Mouse (Mus musculus) liver (tissue): ENCODE data around the gene Klhl24.
"Not testable (repeated sequence)": the region's sequence is repeated elsewhere in the genome, so short reads cannot be mapped to it uniquely, and the experiment has no call there.

Experiments used
- DNase-seq: peaks from one replicate; pipeline ENCODE4 v3.0.0-alpha.2; 2020; ENCODE audit warnings: mixed read lengths

The Klhl24 gene

GRCm38 (mm10) chr16:20097069-20097710 is at the start of gene Klhl24:
Gene Klhl24, plus strand, starts transcription at chr16:20097542.
- DNase-seq: peak; percentile 91

DNA sequence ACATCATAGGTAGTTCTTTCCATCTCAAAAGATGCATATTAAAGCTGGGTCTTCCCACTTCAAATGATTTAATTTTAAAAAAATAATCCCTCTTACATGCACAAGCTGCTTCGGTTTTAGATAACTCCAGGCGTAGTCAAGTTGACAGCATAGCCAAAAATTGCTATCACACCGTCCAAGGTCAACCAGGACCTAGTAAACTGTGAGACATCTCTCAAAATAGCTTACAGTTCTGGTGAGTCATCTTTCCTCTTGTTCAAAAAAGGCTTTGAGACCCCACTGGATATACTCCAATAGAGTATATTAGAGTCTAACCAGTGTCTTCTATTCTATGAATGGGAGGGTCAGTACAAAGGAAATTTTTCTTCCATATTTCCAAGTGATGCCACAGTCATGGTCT is 44.7 kb upstream of the Klhl24 start:
- no peak for DNase-seq

GRCm38 (mm10) chr16:20072770-20073169 is 24.6 kb upstream of the Klhl24 start:
- DNase-seq: no peak

- DNase-seq: no peak
These were observed 20.7 kb upstream of the Klhl24 start for GRCm38 (mm10) chr16:20076675-20077074.

GRCm38 (mm10) chr16:20080271-20080670 is 17.1 kb upstream of the Klhl24 start:
- DNase-seq: no peak

DNA sequence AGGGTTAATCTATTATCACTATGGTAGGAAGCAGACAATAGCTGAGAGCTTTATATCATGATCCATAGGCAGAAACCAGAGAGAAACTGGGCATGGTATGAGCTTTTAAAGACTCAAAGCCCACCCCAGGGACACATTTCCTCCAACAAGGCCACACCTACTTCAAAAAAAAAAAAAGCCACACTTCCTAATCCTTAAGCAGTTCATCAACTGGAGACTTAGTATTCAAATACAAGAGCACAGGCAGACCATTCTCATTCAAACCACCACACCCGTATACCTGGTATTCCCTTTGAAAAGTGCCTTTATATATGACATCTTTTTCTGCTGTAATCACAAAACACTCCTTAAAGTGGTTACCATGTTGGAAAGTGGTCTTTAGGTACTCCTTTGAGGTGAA is 12.7 kb upstream of the Klhl24 start:
- DNase-seq: no peak

DNA sequence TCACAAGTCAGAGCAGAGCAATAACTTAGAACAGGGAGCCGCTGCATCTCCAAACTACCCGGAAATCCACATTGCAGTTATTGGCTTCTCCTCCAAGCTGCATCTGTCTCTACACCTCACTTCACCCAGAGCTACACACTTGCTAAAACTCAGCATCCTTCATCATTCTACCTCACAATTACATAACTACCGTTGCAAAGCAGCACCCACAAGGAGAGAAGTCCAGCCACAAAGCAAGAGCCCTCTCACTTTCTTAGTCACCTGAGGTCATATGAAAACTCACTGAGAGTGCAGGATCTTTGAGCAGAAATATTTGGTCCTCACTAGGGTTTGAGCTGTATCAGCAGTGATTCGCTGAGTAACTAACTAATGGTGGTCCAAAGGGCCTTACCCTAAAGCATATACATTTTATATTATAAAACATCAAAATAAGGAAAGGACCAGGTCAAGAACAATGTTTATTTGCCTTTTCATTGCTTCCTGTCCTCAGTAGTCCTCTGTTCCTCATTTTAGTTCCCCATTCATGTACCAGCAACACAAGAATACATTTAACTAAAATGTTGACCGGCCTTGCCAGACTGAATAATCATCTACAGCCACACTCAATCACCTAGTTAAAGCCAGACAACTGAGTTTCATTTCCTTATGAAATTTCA is 12.0 kb upstream of the Klhl24 start:
- DNase-seq: no peak

DNA sequence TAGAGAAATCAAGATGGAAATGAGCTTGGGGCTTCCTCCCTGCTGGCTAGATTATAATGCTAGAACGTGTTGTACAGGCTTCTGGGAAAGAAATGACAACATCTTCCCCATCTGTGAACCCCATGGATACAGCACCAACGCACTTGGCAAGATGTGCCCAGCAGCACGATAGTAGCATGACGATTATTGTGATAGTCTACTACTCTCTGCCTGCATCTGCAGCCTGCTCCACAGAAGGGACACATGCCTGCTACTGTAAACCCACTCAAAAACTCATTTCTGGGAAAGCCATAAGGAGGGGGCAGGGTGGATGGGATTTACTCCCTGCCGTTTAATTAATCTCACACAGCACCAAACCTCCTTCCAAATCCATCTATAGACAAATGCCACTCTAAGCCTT is 10.4 kb upstream of the Klhl24 start:
- DNase-seq: no peak

- DNase-seq: no peak
These were observed 7.7 kb upstream of the Klhl24 start for GRCm38 (mm10) chr16:20089636-20090035.

- DNase-seq: no peak
These were observed 6.3 kb upstream of the Klhl24 start for GRCm38 (mm10) chr16:20090921-20091575.

DNA sequence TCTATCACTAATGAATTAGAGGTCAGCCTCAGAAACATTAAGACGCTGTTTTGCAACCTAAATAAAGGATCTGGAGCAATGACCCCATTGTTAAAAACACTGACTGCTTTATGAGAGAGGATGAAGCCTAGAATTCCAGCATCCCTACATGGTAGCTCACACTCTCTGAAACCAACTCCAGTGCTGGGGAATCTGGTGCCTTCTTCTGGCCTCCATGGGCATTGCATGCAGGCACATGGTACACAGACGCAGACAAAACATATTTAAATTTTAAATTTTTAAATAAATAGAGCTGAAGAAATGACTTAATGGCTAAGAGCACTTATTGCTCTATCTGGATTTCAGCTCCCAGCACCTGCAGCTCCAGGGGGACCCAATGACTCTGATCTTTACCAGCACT is 1.4 kb upstream of the Klhl24 start:
- DNase-seq: no peak

DNA sequence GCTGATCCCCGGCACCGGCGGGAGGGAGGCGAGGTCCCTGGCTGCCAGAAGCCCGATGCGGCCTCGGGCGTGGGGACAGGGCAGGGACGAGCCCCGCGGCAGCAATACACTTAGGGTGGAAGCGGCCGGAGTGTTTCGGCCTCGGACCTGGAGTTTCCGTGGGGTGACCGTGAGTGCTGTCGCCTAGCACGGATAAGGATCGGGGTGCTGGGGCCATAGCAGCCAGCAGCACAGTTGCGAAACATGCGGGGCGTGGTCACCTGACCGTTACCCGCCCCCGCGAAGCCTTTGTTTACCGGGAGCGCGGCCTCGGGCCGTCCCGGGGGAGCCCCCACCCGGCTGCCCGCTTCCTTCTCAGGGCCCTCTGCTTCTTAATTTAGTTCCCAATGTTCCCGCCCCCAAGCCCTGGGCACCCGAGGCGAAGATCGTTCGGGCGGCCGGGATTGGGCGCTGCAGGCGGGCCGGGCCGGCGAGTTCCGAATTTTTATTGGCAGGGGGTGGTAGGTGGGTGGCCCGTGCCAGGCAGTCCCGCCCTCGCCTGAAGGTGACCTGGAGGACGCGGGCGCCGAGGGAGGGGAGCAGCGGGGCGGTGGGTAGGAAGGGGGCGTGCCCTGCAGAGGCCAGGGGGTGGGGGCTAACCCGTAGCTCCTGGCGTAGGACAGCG is 501 bp downstream of the Klhl24 start:
- DNase-seq: peak; percentile 93

DNA sequence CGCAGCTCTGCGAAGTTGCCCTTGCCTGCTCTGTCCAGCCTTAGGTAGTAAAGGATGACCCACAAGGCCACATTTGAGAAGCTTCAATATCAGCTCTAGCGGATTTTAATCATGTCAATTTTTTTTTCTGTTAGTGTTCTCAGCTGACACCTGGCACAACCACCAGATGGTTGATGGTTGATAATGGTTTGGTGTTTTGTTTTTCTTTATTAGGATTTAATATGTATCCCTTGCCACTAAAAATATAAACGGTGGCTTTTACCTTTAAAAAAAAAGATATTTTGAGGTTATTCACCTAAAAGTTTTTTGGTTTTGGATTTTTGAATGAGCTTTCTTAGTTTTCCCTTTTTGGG is 1.0 kb downstream of the Klhl24 start:
- no peak for DNase-seq

GRCm38 (mm10) chr16:20098866-20099629 is 1.7 kb downstream of the Klhl24 start:
- peak; percentile 19 for DNase-seq

GRCm38 (mm10) chr16:20106996-20107395 is 9.7 kb downstream of the Klhl24 start:
- no peak for DNase-seq

- no peak for DNase-seq
These were observed 11.6 kb downstream of the Klhl24 start for GRCm38 (mm10) chr16:20108961-20109360.

DNA sequence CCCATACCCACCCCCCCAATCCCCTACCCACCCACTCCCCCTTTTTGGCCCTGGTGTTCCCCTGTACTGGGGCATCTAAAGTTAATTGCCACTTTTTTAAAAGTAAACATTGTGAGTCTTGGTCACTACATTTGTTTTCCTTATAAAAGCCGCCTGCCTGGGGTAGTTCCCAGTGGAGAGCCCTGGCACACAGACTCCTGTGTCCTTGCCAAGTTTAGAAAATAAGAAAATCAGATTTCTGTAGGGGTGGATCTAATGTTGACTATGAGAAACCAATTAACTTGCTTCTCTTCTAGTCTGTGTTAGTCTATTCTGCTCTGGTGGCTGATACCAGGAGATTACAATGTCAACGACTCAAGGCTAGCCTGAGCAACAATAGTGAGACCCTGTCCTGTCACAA is 15.3 kb downstream of the Klhl24 start:
- DNase-seq: no peak

GRCm38 (mm10) chr16:20116069-20116468 is 18.7 kb downstream of the Klhl24 start:
- DNase-seq: no peak

GRCm38 (mm10) chr16:20126319-20126883 is 29.1 kb downstream of the Klhl24 start:
- DNase-seq: not testable (repeated sequence)

- no peak for DNase-seq
These were observed 33.1 kb downstream of the Klhl24 start for GRCm38 (mm10) chr16:20130397-20130796.

DNA sequence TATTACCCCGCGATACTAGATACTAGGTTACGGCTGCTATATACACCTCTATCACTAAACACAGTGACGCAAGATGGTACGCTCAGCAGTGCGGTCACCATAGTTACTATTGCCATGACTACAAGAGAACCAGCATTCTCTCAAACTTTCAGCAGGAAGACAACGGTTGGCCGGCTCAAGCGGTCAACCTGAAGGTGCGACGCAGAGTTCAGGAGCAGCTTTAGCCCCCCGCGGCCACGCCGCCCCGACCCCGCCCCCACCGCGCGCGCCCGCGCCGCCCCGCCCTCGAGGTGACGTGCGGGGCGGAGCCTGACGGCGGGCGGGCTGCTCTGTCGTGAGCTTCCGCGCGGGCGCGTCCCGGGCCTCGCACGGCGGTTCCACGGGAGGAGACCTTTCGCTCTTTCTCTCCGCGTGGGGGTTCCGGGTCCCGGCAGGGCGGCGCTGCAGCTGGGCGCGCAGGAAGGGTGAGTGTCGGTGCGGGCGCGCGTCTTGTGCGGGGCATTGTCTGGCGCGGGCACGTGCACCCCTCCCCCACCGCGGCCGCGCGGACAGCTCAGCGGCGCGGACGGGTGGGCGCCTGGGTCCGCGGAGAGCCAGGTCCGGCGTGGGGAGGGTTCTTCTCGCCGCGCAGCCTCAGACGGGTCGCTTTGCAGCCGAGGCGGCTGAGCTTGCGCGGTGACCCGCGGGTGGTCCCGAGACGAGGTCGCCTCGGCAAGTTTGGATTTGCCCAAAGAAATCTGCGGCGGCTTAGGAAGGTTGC is 43.6 kb downstream of the Klhl24 start, which contains the start of gene Yeats2:
Gene Yeats2, plus strand, starts transcription at position 292 of the 760 bp plus-strand sequence.
- peak; percentile 85 for DNase-seq

DNA sequence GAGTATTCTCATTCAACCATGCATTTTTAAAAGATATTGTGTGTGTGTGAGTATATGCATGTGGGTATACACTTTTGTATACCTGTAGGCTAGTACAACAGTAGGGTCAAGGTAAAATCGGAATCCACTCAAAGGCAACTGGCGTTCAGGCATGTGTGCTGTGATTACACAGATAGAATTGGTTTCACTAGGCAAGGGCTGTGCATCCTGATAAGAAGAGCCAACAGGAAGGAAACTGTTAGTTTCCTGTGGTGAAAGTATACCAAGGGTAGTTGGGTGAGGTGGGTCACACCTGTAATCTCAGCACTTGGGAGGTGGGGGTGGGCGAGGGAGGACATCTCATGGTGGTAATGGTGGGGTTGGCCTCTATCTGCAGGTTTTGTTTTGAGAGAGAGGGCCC is 47.2 kb downstream of the Klhl24 start:
- no peak for DNase-seq
